Mouse (Mus musculus) liver, adult 2 months (tissue): ENCODE measurements at regions not wholly inside any gene's neighbourhood (a gene's known extent, or its start where the extent isn't known, plus 50 kb on each side); places are given as distances from the start of the nearest gene placed in this dataset.

ENCODE experiments used
- DNase-seq: peaks from one replicate; pipeline ENCODE4 v3.0.0-alpha.2; 2011; ENCODE audit warnings: low read depth, low spot score; ENCODE audit errors: extremely low read depth
- H3K27ac ChIP-seq: fragments of 200-500 bp; replicated peaks from 2 replicates; pipeline ENCODE4 v1.5.1; 2012; ENCODE audit warnings: low read depth, mild to moderate bottlenecking, control low read depth, inconsistent platforms, low read length; ENCODE audit not compliant: insufficient read depth
- H3K27me3 ChIP-seq: fragments of 200-500 bp; 2 replicates; pipeline ENCODE4 v1.6.1; 2012; ENCODE audit warnings: mild to moderate bottlenecking, moderate library complexity, low read length, inconsistent platforms; ENCODE audit not compliant: control insufficient read depth, insufficient read depth
- H3K36me3 ChIP-seq: fragments of 200-500 bp; 2 replicates; pipeline ENCODE4 v1.6.1; 2012; ENCODE audit warnings: low read length, inconsistent platforms; ENCODE audit not compliant: control insufficient read depth, insufficient read depth
- H3K4me1 ChIP-seq: fragments of 200-500 bp; 2 replicates; pipeline ENCODE4 v1.6.1; 2011; ENCODE audit warnings: low read length; ENCODE audit not compliant: control insufficient read depth, insufficient read depth
- H3K4me3 ChIP-seq: fragments of 200-500 bp; 2 replicates; pipeline ENCODE4 v1.5.1; 2011; ENCODE audit warnings: low read depth, mild to moderate bottlenecking, control low read depth, low read length, moderate library complexity; ENCODE audit not compliant: insufficient read depth
- H3K79me2 ChIP-seq: fragments of 200-500 bp; 2 replicates; pipeline ENCODE4 v1.6.1; 2012; ENCODE audit warnings: inconsistent platforms, mild to moderate bottlenecking, low read length, moderate library complexity; ENCODE audit not compliant: control insufficient read depth, insufficient read depth
- H3K9ac ChIP-seq: fragments of 200-500 bp; 2 replicates; pipeline ENCODE4 v1.6.1; 2012; ENCODE audit warnings: low read depth, mild to moderate bottlenecking, control low read depth, inconsistent platforms, low read length
- CTCF ChIP-seq: fragments of 200-500 bp; IDR thresholded peaks from 2 replicates; pipeline ENCODE4 v1.5.1; 2011; ENCODE audit warnings: low read depth, low read length, control low read depth
- POLR2A ChIP-seq: fragments of 200-500 bp; IDR thresholded peaks from 2 replicates; pipeline ENCODE4 v1.6.1; 2011; ENCODE audit warnings: low read length, control low read depth; ENCODE audit not compliant: insufficient read depth; ENCODE audit errors: extremely low read depth
- WGBS: fragments of 180-500 bp; shearing (Covaris S2); methylation state at CpG from one replicate; pipeline ENCODE4 v1.1.7; 2018; 5-methylcytosine and 5-hydroxymethylcytosine counted together

DNA sequence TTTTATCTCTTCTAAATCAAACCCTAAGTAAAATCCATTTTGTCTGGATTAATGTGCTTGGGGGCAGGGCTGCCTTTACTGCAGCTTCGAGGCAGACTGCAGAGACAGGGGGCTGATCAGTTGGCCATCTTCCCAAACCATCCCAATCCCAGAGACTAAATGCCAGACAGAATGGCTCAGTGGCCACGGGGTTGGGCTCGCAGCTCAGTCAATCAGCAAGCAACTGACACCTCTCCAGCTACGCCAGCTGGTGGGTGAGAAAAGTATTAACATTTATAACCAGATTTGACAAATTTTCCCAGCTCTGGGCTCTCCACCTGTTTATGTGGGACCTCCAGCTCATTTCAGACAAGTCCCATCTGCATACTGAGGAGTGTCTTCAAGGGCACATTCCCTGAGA lies 220.7 kb downstream of the Fam76b start:
- Histone ChIP-seq H3K4me3 (no peak overlapping the region), H3K4me1 (no peaks in the 10 kb centered on the region), H3K36me3 (no peaks in the 10 kb centered on the region), H3K27me3 (no peaks in the 10 kb centered on the region), H3K9ac (no peak overlapping the region), H3K27ac (no peak overlapping the region), H3K79me2 (no peaks in the 10 kb centered on the region)
- no peak for TF ChIP-seq POLR2A
- TF ChIP-seq CTCF: no peak
- no peak for DNase-seq
- 89% methylated on average over 4 of the region's 4 CpGs for WGBS

DNA sequence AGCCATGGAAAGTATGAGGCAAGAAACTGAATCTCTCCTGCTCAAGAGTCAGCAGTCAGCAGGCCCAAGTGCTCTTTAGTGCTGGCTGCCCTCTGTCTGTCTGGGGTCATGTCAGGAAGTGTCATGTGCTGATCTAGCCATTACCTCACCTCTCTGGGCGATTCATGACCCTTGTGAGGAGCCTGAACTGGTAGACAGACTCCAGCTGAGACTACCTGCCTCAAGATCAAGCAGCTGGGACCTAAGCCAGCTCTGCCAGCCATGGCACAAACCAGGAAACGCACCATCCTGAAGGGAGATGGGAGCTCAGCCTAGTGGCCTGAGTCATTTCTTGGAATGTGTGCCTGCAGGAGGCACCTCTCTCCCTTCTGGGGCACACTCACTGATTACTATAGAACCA lies 221.2 kb upstream of the Sesn3 start:
- Histone ChIP-seq H3K4me3 (no peak overlapping the region), H3K27ac (no peak overlapping the region), H3K79me2 (no peaks in the 10 kb centered on the region), H3K36me3 (no peaks in the 10 kb centered on the region), H3K9ac (no peak overlapping the region), H3K4me1 (no peaks in the 10 kb centered on the region), H3K27me3 (no peaks in the 10 kb centered on the region)
- TF ChIP-seq CTCF (no peak), POLR2A (no peak)
- 68% methylated on average over 2 of the region's 2 CpGs for WGBS
- peak; percentile 7 for DNase-seq

DNA sequence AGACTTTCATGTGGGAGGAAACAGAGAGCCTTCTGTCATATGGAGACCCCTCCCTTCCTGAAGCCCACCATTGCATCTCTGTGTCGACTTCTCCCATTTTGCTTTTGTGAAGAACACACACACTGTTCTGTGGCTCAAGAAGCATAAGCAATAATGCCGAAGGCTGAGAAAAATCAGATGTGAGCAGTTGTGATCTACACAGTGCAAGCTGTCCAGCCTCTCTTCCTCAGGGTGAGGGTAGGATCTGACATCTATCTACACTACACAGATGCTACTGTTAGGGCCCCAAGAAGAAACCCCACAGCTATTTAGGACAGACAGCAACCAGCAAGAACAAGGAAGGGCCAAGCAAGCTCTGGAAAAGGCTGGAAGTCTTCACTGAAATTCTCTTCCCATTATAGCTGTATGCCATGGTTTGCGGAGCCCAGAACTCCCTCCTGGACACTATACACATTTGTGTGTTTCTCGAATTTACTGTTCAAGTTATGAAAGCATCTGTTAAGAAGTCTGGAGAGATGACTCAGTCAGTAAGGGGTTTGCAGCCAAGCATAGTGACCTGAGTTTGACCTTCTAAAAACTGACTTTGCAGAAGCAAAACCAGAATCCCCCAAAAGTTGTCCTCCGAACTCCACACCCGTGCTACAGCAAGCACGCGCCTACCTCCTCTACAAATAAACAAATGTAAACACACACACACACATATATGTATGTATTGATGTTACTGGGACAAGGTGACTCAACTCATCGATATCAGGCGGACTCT lies 218.3 kb upstream of the Sesn3 start:
- 80% methylated on average over 10 of the region's 10 CpGs for WGBS
- no peak for DNase-seq
- no peaks in the 10 kb centered on the region for H3K79me2 ChIP-seq
- TF ChIP-seq POLR2A (no peak), CTCF (no peak)
- H3K27me3 ChIP-seq: no peaks in the 10 kb centered on the region
- no peak overlapping the region for H3K4me3 ChIP-seq
- H3K4me1 ChIP-seq: no peaks in the 10 kb centered on the region
- no peak overlapping the region for H3K9ac ChIP-seq
- no peaks in the 10 kb centered on the region for H3K36me3 ChIP-seq
- no peak overlapping the region for H3K27ac ChIP-seq

- Histone ChIP-seq H3K27ac (no peak overlapping the region), H3K79me2 (no peaks in the 10 kb centered on the region), H3K4me1 (no peaks in the 10 kb centered on the region), H3K4me3 (no peak overlapping the region), H3K9ac (no peak overlapping the region), H3K27me3 (no peaks in the 10 kb centered on the region), H3K36me3 (no peaks in the 10 kb centered on the region)
- WGBS: 62% methylated on average over 5 of the region's 5 CpGs
- no peak for DNase-seq
- no peak for TF ChIP-seq POLR2A
- TF ChIP-seq CTCF: no peak
These were observed 216.2 kb upstream of the Sesn3 start for GRCm38 (mm10) chr9:14058592-14059227.

DNA sequence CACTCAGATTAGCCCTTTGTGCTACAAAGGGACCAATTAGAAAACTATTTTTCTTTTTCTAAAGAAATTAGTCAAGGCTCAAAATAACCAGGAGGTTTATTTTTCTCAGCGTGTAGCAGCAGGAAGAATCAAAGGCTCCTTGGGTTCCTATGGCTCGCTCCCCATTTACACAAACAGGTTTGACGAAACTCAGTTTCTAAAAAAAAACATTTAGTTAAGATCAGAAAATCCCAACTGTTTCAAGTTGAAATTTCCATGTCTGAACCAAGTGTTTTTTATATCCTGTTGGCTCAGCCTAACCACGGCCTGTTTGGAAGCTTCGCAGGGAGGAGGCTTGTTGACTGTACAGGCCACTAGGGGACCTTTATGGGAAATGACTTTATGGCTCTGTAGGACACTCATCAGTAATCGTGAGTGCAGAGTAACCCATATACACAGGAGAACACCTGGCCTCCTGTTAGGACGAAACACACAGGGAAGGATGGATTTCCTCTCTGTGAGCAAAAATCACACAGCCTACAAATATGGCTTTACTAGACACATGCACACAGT lies 215.6 kb upstream of the Sesn3 start:
- no peak overlapping the region for H3K27ac ChIP-seq
- H3K9ac ChIP-seq: no peak overlapping the region
- TF ChIP-seq CTCF (no peak), POLR2A (no peak)
- no peak overlapping the region for H3K4me3 ChIP-seq
- H3K27me3 ChIP-seq: no peaks in the 10 kb centered on the region
- 83% methylated on average over 7 of the region's 7 CpGs for WGBS
- H3K79me2 ChIP-seq: no peaks in the 10 kb centered on the region
- H3K4me1 ChIP-seq: no peaks in the 10 kb centered on the region
- DNase-seq: no peak
- H3K36me3 ChIP-seq: no peaks in the 10 kb centered on the region

DNA sequence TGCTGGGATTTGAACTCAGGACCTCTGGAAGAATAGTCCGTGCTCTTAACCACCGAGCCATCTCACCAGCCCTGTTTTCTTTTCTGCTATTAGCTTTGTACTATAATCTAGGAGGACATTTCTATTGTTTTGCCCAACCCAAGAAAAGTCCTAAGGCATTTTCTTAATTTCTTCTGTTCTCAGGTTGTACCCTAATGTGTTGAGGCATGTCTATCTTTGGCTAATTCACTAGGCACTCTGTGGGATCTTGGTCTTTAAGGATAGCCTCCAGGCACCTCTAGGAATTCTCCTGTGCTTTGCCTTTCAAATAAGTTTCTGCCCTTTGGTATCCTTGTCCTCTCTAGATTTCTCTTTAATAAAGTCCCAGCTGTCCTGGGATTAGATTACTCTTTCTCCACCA lies 214.6 kb upstream of the Sesn3 start:
- H3K4me3 ChIP-seq: no peak overlapping the region
- H3K4me1 ChIP-seq: no peaks in the 10 kb centered on the region
- TF ChIP-seq CTCF (no peak), POLR2A (no peak)
- no peaks in the 10 kb centered on the region for H3K27me3 ChIP-seq
- 96% methylated on average over 2 of the region's 2 CpGs for WGBS
- H3K9ac ChIP-seq: no peak overlapping the region
- H3K79me2 ChIP-seq: no peaks in the 10 kb centered on the region
- DNase-seq: no peak
- H3K27ac ChIP-seq: no peak overlapping the region
- H3K36me3 ChIP-seq: no peaks in the 10 kb centered on the region
